Mouse (Mus musculus): ENCODE results near the gene Gm49486.

The Gm49486 gene

DNA sequence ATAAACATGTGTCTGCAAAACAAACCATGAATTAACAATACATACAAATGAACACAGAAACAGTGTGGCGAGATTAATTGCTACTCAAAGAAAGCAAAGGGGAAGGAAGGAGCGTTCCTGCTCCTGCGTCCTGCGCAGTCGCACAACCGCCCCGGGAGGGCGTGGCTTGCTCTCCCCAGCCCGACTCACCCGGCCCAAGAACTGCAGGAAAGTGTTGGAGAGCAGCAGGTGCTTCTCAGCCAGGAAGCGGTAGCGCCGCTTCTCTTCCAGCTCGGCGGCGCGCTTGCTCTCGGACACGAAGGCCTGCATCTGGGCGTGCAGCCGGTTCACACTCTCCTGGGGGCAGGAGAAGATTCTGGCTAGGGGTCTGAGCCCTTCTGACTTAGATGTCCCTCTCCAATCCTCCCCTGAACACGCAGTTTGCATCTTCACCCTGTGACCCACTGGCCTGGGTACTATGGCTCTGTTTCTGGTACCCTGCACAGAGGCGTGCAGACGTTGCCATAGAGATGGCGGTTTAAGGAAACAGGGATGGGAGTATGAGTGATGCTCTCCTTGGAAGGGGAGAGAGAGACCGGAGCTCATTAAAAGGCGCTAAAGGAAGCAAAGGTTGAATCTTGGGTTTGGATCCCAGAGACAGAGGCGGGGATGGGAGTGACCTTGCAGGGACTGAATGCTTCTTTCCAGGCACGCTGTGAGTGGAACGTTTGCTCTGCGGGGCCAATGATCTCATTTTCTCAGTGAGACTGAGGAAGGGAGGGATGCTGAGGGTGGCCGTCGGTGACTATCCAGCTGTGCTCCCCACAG, 41.3 kb downstream of the Gm49486 start:
- DNase-seq (ENCODE audit: low spot score in 2 of 2), result peak; percentile 51 to 63

DNA sequence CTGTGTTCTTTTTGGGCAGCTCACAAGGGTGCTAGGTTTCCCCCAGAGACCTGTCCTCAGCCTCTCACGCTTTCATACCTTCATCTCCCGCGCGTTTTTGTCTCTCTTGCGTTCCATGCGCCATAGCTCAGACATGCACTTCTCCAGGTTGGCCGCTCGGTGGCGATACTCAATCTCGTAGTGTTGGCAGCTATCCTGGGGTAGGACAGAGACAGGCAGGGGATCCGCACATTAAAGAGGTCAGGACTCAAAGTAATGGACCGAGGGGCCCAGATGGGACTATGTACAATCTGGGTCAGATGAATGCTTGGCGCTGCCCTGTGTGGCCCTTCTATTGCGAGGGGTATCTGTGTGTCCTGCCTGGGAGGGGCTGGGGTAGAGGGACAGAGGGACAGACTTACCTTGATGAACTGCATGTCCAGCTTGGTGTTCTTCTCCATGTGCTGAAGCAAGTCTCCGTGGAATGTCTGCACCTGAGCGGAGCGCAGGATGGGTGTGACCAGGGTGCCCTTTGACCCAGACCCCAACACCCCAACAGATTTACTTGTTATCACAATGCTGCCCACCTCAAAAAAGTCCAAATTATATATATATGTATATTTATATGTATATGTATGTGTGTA, 42.0 kb downstream of the Gm49486 start:
- DNase-seq (ENCODE audit: low spot score in 2 of 2), result peak; percentile 35 to 53

DNA sequence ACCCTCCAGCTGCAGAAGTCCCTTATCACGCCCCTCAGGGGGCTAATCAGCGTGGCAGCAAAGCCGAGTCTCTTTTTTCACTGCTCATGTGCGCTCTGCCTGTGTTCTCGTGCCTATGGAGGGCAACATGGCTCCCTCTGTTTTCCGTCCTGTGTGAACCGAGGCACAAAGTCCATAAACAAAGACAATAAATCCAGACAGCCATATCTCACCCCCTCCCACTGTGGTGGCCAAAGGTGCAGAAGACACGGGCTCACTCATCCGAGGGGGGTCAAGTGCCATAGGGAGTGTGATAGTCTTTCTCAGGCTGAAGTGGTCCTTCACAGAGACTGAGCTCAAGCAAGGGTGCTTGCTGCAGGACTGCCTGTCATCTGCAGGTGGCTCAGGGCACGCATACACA, 43.8 kb downstream of the Gm49486 start:
- DNase-seq (ENCODE audit: low spot score in 2 of 2), result no peak

DNA sequence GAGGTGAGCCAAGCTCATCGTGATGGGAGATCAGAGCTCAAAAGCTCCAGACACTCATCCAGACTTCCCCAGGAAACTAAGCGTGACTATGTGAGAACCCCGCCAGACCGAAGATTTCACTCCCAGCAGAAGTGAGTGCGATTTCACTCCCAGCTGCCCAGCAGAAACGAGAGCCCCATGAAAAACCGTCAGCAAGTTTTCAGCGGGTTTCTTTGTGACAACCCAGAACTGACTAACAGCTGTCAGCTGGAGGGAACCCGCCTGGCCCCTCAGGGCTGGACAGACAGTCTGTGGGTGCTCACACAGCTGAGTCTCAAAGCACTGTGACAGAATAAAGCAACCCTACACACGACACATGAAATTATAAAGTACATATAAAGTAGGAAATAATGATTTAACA, 48.5 kb downstream of the Gm49486 start:
- DNase-seq (ENCODE audit: low spot score in 2 of 2), result no peak

DNA sequence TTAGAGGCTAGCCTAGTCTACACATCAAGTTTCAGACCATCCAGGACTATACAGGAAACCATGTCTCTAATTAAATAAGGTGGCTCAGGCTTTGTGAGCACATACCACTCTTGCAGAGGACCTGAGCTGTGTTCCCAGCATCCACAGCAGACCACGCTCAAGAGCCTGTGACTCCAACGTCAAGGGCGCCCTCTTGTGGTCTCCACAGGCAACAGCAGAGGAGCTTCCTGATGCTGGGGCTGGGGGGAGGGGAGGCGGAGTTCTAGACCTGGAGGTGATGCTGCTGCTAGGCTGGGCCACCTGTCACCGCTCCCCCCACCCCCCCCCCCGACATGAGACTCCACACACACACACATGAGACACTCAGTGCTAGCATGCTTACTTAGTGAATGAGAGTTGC, 51.0 kb downstream of the Gm49486 start:
- DNase-seq (ENCODE audit: low spot score in 2 of 2), result no peak

DNA sequence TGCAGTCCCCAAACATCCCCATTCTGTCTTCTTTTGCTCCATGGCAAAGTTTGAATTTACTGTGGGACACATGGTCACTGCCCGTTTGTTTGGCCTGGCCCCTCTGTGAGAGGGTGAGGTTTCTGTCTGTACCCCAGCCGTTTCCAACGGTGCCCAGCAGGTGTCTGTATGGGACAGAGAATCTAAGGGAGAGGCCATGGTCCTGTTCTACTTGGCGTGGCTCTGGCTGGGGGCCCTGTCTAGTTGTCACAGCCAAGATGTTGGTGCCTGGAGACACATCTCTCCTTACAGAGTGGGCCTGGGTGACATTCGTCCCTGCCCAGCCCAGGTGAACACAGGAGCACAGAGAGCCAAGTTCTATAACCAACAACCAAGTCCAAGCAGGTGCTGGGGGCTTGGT, 51.7 kb downstream of the Gm49486 start:
- DNase-seq (ENCODE audit: low spot score in 2 of 2), result no peak

DNA sequence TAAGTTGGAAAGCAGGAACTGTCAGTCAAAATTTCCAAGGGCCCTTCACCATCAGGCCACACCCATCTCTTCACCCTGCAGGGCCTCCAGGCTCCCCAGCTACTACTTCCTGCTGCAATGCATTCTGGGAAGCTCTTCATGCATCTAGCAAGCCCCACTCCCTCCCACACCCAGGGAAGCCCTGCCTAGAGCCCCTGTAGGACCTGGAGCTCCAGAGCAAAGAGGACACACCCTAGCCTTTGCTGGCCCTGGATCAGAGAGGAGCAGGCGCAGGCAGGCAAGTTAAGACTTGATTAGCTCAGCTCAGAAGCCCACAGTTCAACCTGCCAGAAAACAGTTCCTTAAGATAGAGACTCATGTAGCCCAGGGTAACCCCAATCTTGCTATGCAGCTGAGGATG, 52.2 kb downstream of the Gm49486 start:
- DNase-seq (ENCODE audit: low spot score in 2 of 2), result no peak

DNA sequence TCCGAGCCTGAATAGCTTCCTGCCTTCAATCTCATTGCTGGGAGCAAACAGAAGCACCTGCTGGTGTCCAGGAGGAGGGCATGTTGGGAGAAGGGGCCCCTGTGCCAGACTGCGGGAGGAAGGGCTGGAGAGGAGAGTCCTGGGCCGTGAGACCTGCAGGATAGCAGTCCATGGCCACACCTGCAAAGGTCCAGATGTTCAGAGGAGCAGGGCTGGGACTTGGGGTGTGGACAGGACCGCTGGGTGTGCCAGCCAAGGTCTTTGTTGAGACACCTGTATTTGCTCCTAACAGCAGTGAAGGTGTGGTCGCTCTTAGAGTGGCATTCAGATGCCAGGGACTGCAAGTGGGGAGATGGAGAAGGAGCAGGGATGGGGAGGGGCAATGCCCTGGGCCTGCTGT, 53.2 kb downstream of the Gm49486 start:
- DNase-seq (ENCODE audit: low spot score in 2 of 2), result no peak

DNA sequence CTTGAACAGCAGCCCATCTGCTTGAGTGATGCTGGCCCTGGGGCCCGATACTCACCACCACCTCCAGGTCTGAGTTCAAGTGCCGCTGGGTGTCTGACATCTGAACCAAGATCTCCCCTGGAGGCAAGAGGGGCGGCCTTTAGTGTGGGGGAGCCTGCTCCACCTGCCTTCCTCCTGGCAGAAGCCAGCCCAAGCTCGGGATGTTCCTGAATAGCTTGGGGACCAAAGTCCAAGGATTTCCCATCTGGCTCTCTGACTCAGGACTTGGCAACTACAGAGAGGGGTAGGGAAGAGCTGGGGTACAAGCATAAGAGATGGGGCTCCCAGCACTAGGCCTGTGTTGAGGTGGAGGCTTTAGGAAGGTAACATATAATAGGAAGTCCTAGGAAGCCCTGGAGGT, 54.2 kb downstream of the Gm49486 start:
- DNase-seq (ENCODE audit: low spot score in 2 of 2), result no peak

DNA sequence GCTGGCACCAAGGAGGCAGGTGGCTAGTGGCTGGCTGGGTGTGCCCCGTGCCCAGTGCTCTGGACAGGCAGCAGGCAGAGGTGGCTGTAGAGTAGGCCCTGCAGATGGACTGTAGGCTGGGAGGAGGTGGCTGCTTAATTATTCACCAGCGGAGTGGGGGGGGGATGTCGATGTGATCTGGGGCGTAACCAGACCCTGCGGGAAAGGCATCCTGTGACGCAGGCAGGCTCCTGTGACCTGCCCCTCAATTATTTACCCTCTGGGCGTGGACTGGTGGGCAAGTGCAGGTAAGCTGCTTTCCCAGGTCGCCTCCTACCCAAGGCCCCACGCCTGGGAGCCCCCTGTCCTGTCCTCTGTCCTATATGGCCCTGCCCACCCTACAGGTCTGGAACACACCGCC, 56.2 kb downstream of the Gm49486 start, which contains the start of gene Baiap2l2:
TSS of gene Baiap2l2 (minus strand) at position 139 of the 400 bp plus-strand sequence.
- no peak for DNase-seq (ENCODE audit: low spot score in 2 of 2)

DNA sequence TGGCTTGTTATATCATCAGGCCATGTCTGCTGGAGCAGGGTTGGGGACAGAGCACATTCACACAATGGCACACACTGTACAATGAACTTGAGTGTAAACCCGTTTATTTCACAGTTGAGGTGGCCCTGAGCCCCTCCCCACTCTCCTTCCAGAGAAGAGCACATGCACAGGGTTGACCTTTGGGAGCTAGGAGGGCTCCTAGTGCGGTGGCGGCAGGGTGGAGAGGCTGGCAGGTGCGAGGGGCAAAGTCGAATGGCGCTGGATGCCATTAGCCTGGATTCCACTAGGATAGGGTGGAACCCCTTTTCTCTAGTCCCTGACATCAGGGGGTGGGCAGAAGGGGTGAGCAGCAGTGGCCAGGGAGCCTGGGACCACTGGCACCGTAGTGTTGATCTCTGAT, 57.0 kb downstream of the Gm49486 start:
- no peak for DNase-seq (ENCODE audit: low spot score in 2 of 2)

DNA sequence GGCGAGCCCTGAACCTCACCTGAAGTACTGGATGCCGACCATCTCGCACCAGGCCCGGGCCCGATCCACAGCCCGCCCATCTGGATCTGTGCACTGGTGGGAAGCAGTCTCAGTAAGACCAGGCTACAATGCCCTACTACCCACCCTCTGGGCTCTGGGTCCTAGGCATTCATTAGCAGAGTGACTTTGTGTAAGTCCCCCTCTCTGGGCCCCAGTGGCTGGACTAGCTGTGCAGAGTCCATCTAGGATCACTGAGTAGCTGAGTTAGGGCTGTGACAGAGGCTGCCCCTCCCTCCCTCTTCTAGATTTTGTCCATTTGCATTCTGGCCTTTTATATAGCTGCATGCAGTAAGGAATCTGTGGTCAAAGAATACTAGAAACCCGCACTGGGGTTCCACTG, 57.9 kb downstream of the Gm49486 start:
- no peak for DNase-seq (ENCODE audit: low spot score in 2 of 2)

DNA sequence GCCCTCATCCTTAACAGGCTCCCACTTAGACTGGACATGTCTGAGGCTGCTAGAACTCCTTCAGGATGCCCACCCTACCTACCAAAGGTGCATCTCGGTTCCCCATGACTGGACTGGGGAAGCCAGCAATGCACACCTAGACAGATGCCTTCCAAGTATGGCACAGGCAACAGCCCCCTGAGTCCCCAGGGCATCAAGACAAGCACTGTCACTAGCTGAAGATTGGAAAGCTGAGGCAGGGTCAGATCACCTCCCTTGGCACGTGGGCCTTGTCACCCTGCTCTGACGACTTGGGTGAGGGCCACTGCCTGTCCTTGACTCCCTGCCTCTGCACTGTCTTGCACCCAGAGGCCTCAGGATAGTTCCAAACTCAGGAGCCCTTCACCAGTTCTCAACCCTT, 59.2 kb downstream of the Gm49486 start:
- DNase-seq (ENCODE audit: low spot score in 2 of 2), result no peak

DNA sequence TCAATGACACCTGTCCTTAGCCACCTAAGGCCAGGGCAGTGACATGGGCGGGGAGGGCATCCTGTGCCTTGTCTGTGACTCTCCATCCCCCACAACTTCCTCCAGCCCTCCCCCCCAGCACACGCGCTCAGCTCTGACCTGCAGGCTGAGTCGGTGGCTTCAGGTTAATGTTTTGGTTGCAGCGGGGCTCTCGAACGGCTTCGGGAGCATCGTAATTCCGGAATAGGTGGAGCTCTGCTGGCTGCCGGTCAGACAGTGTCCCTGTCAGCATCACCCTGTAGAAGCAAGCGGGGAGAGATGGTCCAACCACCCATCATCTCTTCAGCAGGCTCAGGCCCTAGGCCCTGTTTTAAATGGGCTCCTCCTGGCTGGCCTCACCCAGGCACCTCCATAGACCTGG, 60.2 kb downstream of the Gm49486 start:
- no peak for DNase-seq (ENCODE audit: low spot score in 2 of 2)

DNA sequence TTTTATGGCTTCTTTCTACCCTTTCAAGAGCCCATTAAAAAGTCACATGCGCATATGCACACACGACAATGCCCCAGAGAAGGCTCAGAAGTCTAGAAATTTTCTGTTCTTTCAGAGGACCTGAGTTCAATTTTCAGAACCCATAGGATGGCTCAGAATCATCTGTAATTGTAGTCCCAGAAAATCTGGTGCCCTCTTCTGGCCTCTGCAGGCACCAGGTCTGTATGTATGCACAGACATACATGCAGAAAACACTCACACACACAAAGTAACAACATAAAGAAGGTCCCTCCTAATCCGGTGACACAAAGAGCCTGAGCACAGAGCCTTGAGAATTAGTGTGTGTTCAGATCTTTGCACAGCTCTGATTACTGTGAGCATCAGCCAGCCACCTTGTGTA, 61.1 kb downstream of the Gm49486 start:
- DNase-seq (ENCODE audit: low spot score in 2 of 2), result no peak

DNA sequence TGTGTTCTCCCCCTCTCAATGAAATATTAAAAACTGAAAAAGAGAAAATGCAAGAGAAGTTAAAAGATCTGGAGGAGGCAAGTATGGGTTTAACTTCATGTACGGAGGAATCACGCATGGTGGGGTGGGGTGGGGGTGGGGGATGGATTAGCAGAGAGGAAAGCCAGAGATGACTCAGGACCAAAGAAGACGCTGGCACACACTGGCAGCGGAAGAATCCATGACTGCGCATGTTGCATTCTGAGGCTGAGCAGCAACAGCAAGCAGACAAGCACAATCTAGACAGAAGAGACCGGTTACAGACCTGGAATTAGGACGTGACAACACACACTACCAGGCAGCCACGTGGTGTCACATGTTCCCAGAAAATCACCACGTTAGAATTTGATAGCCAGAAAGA, 63.6 kb downstream of the Gm49486 start:
- DNase-seq (ENCODE audit: low spot score in 2 of 2), result peak in 1 of 2 experiments; percentile 14

DNA sequence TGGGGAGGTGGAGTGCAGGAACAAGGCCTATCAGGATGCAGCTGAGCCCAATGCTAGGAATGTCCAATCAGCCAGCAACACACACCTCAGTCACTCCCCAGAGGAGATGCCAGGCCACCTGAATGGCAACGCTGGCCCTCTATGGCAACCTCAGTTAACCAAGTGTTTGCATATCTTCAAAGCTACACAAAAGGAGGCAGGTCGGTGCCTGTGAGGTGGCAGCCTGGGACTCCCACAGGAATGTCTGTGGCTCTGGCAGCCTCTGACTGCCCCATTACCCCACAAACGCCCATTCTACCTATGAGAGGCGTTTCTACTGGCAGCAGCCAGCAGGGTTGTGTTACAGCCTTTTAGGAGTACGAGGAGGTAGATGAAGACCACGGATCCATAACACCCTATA, 69.4 kb downstream of the Gm49486 start:
- DNase-seq (ENCODE audit: low spot score in 2 of 2), result no peak

DNA sequence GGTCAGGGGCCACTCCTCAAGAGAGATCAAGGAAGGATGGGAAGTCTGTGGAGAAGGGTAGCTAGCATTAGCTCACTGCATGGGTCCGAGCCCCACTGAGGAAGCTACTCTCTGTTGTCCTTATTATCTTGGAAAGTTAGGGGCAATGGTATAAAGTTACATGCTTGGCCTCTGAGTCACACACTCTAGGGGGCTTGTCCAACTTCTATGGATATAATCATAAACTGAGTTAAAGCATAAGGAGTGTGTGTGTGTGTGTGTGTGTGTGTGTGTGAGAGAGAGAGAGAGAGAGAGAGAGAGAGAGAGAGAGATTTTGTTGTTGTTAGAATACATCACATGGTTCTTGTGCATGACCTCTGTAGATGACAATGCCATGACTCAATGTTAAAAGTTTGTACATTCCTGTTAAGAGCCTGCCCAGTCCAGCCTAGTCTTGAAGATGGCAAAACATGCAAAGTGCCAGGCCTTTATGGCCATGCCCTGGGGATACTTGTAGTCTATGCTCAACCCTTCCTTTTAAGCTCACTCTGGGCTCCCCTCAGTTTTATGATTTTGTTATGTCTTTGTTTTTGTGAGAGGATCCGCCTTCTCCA, 70.5 kb downstream of the Gm49486 start:
- no peak for DNase-seq (ENCODE audit: low spot score in 2 of 2)

DNA sequence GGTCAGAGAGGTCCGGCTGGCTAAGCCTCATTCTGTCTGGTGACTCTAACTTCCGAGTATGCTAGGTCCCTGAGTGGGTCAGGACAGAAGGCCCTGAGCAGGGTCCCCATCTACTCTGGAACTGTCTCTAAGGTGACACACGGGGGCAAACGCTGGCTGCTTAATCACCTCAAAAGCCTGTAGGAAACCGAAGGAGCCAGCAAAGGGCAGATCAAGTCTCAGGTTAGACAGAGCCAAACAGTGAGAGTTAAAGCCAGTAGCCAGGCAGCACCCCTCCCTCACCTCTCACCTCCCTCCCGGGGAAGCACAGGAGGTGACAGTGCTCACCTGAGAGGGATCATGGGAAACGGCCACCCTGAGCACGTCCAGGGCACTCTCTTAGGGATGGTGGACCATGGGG, 74.5 kb downstream of the Gm49486 start:
- no peak for DNase-seq (ENCODE audit: low spot score in 2 of 2)

DNA sequence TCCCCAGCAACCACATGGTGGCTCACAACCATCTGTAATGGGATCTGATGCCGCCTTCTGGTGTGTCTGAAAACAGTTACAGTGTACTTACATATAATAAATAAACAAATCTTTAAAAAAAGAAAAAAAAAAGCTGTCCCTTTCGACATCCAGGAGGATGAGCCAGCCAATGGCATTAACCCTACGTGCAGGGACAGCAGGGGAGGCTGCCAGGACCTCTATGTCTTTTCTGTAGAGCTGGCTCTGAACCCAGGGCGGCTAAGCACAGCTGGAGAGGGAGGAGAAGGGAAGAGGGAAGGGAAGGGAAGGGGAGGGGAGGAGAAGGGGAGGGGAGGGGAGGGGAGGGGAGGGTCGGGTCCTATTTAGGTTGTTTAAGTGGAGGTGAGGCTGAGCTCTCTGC, 75.6 kb downstream of the Gm49486 start:
- DNase-seq (ENCODE audit: low spot score in 2 of 2), result no peak

DNA sequence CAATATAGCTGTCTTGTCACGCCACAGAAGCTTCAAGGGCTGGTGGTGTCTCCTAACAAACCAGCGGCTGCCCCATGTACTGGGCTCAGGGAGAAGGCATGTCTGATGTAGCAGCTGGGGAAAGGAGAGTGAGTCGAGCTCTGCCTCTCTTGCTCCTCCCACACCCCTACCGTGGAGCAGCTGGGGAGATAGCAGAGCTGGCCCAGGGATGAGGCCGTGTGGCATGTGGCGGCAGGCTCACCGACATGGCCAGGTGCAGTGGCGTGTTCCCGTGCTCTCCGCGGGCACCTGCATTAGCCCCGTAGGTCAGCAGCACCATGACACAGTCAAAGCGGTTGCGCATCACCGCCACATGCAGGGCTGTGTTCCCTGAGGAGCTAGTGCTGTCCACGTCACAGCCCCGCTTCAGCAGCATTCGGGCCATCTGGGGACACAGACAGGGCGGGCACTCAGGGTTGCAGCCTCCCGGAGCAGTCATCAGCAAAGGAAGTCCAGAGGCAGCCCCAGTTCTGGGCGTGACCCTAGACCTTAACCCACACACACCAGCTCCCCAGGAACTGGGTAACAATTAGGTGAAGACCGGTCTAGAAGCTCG, 76.9 kb downstream of the Gm49486 start:
- no peak for DNase-seq (ENCODE audit: low spot score in 2 of 2)

Measured in right cerebral cortex, adult 2 months (tissue).